Mouse (Mus musculus) liver, embryonic 13.5 days (tissue): Measurements from ENCODE around the gene Psmd2. TPM values are rescaled to one million over a fixed set of nuclear protein-coding genes. Genes with fewer than 3 reads are reported as not detected.

Experiments used
- ATAC-seq: fragments of 200-750 bp; cut with Nextera tagmentation; 2 replicates; pipeline ENCODE4 v1.8.0; 2017; ENCODE audit warnings: low read depth, mild to moderate bottlenecking, moderate number of reproducible peaks, moderate library complexity
- DNase-seq: peaks from one replicate; pipeline ENCODE4 v3.0.0; 2022
- H3K27ac ChIP-seq: fragments of 300-500 bp; sonication (generic); 2 replicates; pipeline ENCODE4 v1.5.1; 2015; ENCODE audit warnings: moderate library complexity, mild to moderate bottlenecking, inconsistent platforms
- H3K27me3 ChIP-seq: fragments of 300-500 bp; sonication (generic); 2 replicates; pipeline ENCODE4 v1.6.1; 2015; ENCODE audit warnings: mild to moderate bottlenecking, inconsistent platforms
- H3K36me3 ChIP-seq: fragments of 300-500 bp; sonication (generic); 2 replicates; pipeline ENCODE4 v1.6.1; 2015; ENCODE audit warnings: mild to moderate bottlenecking, inconsistent platforms
- H3K4me1 ChIP-seq: fragments of 300-500 bp; sonication (generic); replicated peaks from 2 replicates; pipeline ENCODE4 v1.6.1; 2015; ENCODE audit warnings: inconsistent platforms
- H3K4me2 ChIP-seq: fragments of 300-500 bp; sonication (generic); 2 replicates; pipeline ENCODE4 v1.6.1; 2015; ENCODE audit warnings: inconsistent platforms, mild to moderate bottlenecking, moderate library complexity
- H3K4me3 ChIP-seq: fragments of 300-500 bp; sonication (generic); replicated peaks from 2 replicates; pipeline ENCODE4 v1.5.1; 2015; ENCODE audit warnings: mild to moderate bottlenecking, inconsistent platforms
- H3K9ac ChIP-seq: fragments of 300-500 bp; sonication (generic); 2 replicates; pipeline ENCODE4 v1.6.1; 2015; ENCODE audit warnings: mild to moderate bottlenecking, inconsistent platforms
- H3K9me3 ChIP-seq: fragments of 300-500 bp; sonication (generic); replicated peaks from 2 replicates; pipeline ENCODE4 v1.6.1; 2016; ENCODE audit warnings: inconsistent platforms
- WGBS: fragments of 180-500 bp; shearing (Covaris S2); methylation state at CpG from one replicate; pipeline ENCODE4 v1.1.7; 2015; ENCODE audit not compliant: insufficient replicate concordance; 5-methylcytosine and 5-hydroxymethylcytosine counted together
- polyA plus RNA-seq: library from polyadenylated mRNA; unstranded; fragments of >200 nt; fragmentation: Nextera tagmentation; extraction: Ambion mirVana; gene quantifications from 2 replicates; pipeline ENCODE4 v1.2.1, GENCODE M21; 2015

The Psmd2 gene
- 222 and 257 TPM in 2 replicates for polyA plus RNA-seq

DNA sequence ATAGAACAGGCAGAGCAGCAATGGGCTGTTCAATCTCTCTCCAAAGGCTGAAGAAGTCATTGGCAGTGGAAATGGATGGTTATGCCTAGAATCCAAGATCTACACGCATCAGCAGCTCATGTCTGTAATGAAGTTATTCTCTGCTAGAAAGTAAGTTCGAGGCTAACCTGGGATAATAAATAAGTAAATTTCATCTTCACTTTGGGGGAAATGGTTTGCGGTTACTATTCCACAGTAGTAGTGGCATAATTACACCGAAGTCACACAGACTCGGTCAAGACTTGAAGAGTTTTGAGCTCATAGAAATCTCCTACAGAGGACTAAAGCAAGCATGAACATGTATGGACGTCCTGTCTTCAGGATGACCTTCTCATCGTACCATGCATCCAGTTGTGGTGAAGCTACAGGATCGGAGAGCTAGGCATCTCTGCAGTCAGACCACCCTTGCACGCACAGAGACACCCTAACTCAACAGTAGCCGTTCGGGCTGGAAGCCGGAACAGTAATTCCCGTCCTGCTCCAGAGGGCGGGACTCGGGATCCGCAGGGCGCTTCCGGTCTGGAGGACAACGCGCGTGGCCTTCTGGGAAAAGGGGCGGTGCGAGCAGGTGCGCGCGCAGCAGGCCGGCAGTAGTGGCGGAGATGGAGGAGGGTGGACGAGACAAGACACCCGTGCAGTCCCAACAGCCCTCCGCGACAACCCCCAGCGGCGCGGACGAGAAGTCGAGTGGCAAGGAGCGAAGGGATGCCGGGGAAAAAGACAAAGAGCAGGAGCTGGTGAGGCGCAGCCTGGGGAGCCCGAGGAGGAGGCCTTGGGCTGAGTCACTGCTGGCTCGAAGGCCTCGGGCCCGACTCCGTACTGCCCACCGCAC lies at the start of gene Psmd2:
Gene Psmd2, plus strand, starts transcription at position 577 of the 871 bp plus-strand sequence.
- H3K27ac ChIP-seq: peak within 1 kb of the TSS; percentile 73
- peaks cover 19% of the 10 kb centered on the region for H3K4me1 ChIP-seq
- ATAC-seq (peak; percentile 95), DNase-seq (peak; percentile 95)
- peak within 1 kb of the TSS; percentile 93 for H3K9ac ChIP-seq
- H3K36me3 ChIP-seq: peaks cover 28% of the 10 kb centered on the region
- H3K27me3 ChIP-seq: peaks cover 11% of the 10 kb centered on the region; the same call in 1 of the 2 replicates
- H3K4me2 ChIP-seq: peak within 1 kb of the TSS; percentile 91
- WGBS: under 1% methylated on average over 46 of the region's 46 CpGs
- no peaks in the 10 kb centered on the region for H3K9me3 ChIP-seq
- H3K4me3 ChIP-seq: peak within 1 kb of the TSS; percentile 95

DNA sequence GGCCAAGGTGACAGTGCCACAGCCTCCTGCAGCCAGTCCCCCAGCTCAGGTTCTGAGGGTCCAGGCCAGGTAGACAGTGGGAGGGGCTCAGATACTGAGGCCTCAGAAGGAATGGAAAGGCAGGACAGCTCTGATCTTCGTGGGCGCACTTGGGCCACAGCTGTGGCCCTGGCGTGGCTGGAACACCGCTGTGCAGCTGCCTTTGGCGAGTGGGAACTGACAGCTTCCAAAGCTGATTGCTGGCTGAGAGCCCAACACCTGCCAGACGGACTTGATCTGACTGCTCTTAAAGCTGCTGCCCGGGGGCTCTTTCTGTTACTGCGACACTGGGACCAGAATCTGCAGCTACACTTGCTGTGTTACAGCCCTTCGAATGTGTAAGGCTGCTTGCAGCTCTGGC lies 46.7 kb upstream of the Psmd2 start:
- no peak overlapping the region for H3K4me3 ChIP-seq
- H3K27me3 ChIP-seq: peaks cover 3% of the 10 kb centered on the region; the same call in 1 of the 2 replicates
- ATAC-seq: no peak
- H3K27ac ChIP-seq: no peak overlapping the region
- H3K9ac ChIP-seq: no peak overlapping the region
- peaks cover 50% of the 10 kb centered on the region for H3K36me3 ChIP-seq
- peaks cover 12% of the 10 kb centered on the region for H3K4me1 ChIP-seq
- H3K9me3 ChIP-seq: no peaks in the 10 kb centered on the region
- 74% methylated on average over 9 of the region's 9 CpGs for WGBS
- no peak for DNase-seq
- no peak overlapping the region for H3K4me2 ChIP-seq

DNA sequence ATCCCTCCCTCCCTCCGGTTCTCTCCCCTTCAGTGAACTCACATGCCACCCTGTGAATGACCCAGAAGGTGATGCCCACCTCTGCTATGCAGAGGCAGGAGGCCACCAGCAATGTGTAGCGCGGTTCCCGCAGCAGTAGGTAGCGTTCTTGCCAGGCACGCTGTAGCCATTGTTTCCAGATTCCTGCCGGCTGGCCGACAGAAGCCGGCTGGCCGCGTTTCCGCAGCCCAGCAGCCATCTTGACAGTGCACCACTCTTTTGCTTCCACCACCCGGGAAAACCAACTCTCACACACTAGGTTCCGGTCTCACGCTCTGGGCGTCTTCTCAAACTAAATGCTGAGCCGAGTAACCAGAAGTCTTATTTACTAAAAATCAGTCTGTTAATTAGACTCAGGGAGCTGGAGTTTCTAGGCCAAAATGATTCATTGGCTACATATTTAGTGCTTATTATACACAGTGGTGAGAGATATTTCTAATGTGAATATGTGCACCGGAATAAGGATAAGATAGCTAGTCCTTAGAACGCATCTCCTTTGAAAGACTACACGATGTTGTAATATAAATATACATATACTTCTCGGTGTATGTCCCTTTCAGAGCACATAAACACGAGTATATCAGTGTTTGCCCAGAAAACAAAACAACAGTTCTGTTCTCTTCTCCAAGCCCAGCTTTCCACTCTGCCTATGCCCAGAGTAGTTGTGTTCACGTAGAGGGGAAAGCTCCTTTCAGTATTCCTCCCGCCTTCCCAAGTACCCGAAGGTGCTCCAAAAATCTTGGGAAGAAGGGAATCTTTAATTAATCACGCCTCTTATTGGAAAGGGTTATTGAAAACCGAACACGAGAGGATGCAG lies 40.7 kb upstream of the Psmd2 start:
- Histone ChIP-seq H3K4me2 (peak overlapping the region; percentile 92), H3K4me1 (peaks cover 35% of the 10 kb centered on the region), H3K9me3 (no peaks in the 10 kb centered on the region), H3K27me3 (no peaks in the 10 kb centered on the region), H3K9ac (peak overlapping the region; percentile 82), H3K4me3 (peak overlapping the region; percentile 78), H3K27ac (peak overlapping the region; percentile 80), H3K36me3 (peaks cover 37% of the 10 kb centered on the region)
- ATAC-seq (peak; percentile 45), DNase-seq (peak; percentile 71)
- under 1% methylated on average over 28 of the region's 28 CpGs for WGBS

DNA sequence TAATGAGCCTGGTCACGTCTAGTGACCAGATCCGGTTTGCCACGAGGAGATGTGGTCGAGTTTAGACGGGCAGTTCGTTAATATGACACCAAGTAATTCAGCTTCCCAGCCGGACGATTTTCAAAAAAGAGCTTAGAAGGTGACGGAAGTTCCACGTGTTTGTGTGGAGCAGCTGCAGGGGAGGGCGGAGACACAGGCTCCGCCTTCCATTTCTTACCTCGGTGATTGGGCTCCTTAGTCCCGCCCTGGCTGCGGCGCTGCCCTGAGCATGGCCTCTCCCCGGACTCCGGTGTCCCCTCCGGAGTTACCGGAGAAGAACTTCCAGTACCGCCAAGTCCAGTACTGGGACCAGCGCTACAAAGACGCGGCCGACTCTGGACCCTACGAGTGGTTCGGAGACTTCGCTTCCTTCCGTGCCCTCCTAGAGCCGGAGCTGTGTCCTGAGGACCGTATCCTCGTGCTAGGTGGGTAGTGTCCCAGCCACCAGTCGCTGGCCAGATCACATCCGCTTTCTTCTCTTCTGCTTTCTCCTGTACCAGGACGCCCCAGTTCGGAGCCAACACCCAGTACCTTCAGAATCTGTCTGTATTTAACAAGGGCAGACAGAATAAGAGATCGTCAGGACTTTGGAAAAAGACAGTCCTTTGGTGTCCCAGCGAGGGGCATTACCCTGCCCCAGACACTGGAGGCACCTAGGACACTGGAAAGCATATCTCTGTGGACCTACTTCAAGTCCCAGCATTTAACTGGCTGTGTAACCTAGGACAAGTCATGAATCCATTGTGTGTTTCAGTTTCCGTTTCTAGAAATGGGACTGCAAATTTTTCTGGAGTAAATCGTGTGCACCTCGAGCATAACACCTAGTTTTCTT lies 39.9 kb upstream of the Psmd2 start, which contains the start of the genes Eef1akmt4, Gm49333 and Alg3:
Gene Eef1akmt4, plus strand, starts transcription at position 237 of the 871 bp plus-strand sequence.
Gene Gm49333, plus strand, starts transcription at position 254 of the 871 bp plus-strand sequence.
Gene Alg3, minus strand, starts transcription at position 379 of the 871 bp plus-strand sequence.
- ATAC-seq (peak; percentile 97), DNase-seq (peak; percentile 88)
- H3K4me3 ChIP-seq: peak within 1 kb of the TSS; percentile 78
- H3K36me3 ChIP-seq: peaks cover 28% of the 10 kb centered on the region
- no peaks in the 10 kb centered on the region for H3K27me3 ChIP-seq
- H3K27ac ChIP-seq: peak within 1 kb of the TSS; percentile 80
- 2% methylated on average over 41 of the region's 41 CpGs for WGBS
- peak within 1 kb of the TSS; percentile 82 for H3K9ac ChIP-seq
- H3K4me2 ChIP-seq: peak within 1 kb of the TSS; percentile 92
- no peaks in the 10 kb centered on the region for H3K9me3 ChIP-seq
- peaks cover 35% of the 10 kb centered on the region for H3K4me1 ChIP-seq

DNA sequence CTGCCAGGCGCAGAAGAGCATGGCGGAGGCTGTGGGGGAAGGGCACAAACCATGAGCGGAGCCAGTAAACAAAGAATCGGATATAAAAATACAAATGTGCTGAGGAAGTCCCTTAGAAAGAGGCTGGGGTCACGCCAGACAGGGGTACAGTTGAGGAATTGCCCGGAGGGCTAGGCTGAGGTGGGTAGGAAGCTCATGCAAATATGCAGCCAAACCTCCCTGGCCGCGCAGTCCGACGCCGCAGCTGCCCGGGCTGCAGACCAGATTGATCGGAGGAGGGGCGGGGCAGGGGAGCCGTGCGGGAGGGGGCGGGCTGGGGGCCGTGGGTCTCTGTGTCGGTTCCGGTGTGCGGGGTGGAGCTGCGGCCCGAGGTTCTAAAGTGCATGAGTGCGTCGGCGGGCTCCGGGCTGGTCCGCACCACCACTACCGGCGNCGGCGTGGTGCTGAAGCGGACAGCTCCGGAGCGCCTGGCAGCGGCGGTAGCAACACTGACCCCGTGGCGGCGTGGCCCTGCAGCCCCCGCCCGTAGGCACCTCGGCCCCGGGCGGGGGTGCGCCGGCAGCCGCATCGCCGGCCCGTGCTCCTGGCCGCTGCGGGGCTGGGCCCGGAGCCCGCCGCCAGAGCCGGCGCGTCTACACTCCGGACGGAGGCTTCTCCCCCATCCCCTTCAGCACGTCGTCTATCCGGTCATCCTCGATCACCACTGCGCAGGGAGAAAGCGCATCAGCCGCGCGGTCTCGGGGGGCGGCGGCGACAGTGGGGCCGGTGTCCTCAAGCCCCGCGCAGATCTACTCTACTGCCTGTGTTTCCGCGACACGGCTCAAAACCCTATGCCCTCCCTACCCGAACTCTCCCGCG lies 31.7 kb upstream of the Psmd2 start:
- peak; percentile 25 for ATAC-seq
- 4% methylated on average over 69 of the region's 83 CpGs for WGBS

DNA sequence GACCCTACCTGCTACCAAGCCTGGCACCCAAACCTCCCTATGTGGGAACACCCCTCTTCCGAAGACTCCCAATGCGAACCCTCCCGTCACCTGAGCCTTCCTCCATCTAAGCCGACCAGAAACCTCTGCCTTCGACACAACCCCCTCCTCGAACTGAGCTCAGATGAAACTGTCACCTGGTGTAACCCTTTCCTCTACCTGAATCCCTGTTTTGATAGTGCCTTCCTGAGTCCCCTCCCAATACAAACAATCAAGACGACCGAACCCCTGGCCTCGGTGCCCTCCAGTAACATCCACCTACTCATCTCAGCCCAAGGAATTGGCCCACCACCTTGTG lies 31.1 kb upstream of the Psmd2 start:
- peak overlapping the region; percentile 71; the same call in 1 of the 2 replicates for H3K9ac ChIP-seq
- no peaks in the 10 kb centered on the region for H3K9me3 ChIP-seq
- WGBS: 0% methylated on average over 9 of the region's 9 CpGs
- peaks cover 69% of the 10 kb centered on the region for H3K27me3 ChIP-seq
- peak overlapping the region; percentile 69 for H3K4me3 ChIP-seq
- H3K4me1 ChIP-seq: peaks cover 35% of the 10 kb centered on the region
- H3K4me2 ChIP-seq: peak overlapping the region; percentile 95
- H3K36me3 ChIP-seq: no peaks in the 10 kb centered on the region
- ATAC-seq: no peak
- H3K27ac ChIP-seq: no peak overlapping the region
- DNase-seq: no peak

More for the DNA sequence above, 31.7 kb upstream of the Psmd2 start:
- peaks cover 69% of the 10 kb centered on the region for H3K27me3 ChIP-seq
- DNase-seq: no peak
- peaks cover 35% of the 10 kb centered on the region for H3K4me1 ChIP-seq
- H3K4me3 ChIP-seq: peak overlapping the region; percentile 69
- H3K27ac ChIP-seq: no peak overlapping the region
- H3K9me3 ChIP-seq: no peaks in the 10 kb centered on the region
- 0 out of 2 replicates have a peak overlapping the region, but pooled peaks have one; percentile 71 for H3K9ac ChIP-seq
- H3K36me3 ChIP-seq: no peaks in the 10 kb centered on the region
- H3K4me2 ChIP-seq: peak overlapping the region; percentile 95

DNA sequence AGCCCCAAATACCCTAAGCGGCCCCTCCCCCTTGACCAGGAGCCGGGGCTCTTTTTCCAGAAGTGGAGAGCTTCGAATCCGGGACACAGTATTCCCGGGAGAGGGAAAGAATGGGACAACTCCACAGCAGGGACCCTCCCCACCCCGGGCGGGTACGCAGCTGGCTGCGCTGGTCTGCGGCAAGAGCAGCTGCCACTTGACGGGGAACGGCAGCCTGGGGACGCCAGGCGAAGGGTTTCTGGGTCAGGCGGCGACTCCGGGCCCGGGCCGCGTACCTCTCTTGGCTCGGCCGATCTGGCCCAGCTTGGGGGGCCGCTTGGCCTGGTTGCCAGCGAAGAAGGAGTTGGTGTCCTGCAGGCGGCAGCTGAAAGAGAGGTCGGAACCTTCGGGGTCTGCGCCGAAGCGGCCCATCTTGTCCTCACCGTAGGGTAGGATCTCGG lies 30.7 kb upstream of the Psmd2 start:
- ATAC-seq (no peak), DNase-seq (no peak)
- peaks cover 69% of the 10 kb centered on the region for H3K27me3 ChIP-seq
- H3K9ac ChIP-seq: peak overlapping the region; percentile 71
- H3K27ac ChIP-seq: no peak overlapping the region
- WGBS: 1% methylated on average over 32 of the region's 32 CpGs
- no peaks in the 10 kb centered on the region for H3K9me3 ChIP-seq
- H3K4me3 ChIP-seq: peak overlapping the region; percentile 69
- H3K4me2 ChIP-seq: peak overlapping the region; percentile 95
- H3K36me3 ChIP-seq: no peaks in the 10 kb centered on the region
- peaks cover 35% of the 10 kb centered on the region for H3K4me1 ChIP-seq

DNA sequence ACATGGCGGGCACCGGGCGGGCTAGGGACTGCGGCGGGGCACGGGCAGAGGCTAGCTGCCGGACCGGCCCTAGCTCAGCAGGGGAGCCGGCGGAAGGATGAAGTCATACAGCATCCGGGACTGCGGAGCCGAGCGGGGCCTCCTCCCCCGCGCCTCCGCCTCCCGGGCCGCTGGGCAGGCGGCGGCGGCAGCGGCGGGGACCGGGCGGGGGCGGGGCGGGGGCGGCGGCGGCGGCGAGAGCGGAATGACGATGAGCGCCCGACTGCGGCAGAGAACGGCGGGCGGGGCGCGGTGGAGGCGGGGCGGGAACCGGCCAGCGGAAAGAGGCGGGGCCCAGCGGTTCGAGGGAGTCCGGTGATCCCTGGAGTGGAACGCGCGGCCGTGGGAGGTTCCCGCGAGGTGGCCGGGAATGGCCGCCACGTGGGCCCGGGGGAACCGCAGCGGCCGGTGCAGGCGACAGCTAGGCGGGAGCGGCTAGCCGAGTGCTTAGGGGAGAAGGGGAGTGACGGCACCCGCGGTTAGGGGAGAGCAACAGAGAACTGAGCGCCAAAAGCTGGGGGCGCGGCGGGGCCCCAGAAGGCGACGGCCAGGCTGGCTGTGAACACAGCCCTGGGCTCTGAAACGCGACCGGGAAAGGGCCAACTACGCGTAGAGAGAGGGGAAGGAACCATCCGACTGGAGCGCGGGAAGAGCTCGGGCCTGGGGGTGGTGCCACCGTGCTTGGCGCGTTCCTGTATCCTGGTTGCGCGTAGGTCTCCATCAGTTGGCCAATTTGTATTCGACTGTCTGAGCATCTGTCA lies 30.1 kb upstream of the Psmd2 start, which contains the start of gene Camk2n2:
Gene Camk2n2, minus strand, starts transcription at position 97 of the 800 bp plus-strand sequence.
- Histone ChIP-seq H3K27me3 (peaks cover 71% of the 10 kb centered on the region), H3K9me3 (no peaks in the 10 kb centered on the region), H3K27ac (peak within 1 kb of the TSS; percentile 31; the same call in 1 of the 2 replicates)

More for the DNA sequence above, 30.1 kb upstream of the Psmd2 start, which contains the start of gene Camk2n2:
- Histone ChIP-seq H3K4me3 (peak within 1 kb of the TSS; percentile 69), H3K36me3 (no peaks in the 10 kb centered on the region), H3K4me1 (peaks cover 35% of the 10 kb centered on the region), H3K4me2 (peak within 1 kb of the TSS; percentile 95), H3K9ac (peak within 1 kb of the TSS; percentile 71)
- 1% methylated on average over 80 of the region's 92 CpGs for WGBS
- peak; percentile 70 for ATAC-seq
- DNase-seq: peak; percentile 50
